Mouse (Mus musculus): ENCODE results near the gene Ptges.

DNA sequence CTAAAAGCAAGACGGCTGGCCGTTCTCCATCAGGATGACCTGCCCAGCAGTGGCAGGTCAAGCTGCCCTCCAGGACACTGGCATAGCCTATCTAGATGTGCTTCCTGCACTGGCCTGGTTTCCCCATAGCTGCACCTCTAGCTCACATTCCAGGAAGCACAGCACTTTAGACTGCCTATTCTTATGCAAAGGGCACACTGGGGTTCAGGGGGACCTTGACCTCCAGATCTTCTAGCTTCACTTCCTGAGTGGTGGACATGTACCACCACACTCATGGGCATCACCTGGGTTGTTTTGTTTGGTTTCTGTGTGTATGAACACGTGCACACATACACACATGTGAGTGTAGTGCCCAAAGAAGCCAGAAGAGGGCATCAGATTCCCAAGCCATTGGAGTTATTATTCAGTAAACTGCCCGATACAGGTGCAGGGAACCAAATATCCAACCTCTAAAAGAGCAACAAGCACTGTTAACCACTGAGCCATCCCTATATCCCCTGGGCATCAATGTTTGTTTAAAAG lies 44.8 kb downstream of the Ptges start:
- 0 out of 2 replicates have a peak, but pooled peaks have one; percentile 31 for TF ChIP-seq CTCF (IDR thresholded peaks at IDR 0.05; ENCODE audit: low read depth)
- TF ChIP-seq EP300 (optimal IDR thresholded peaks at IDR 0.05) = no peak

Data from stomach, postnatal 0 days (tissue).